Mouse (Mus musculus): ENCODE results near the gene Aldh1l1. TPM values are rescaled to one million over a fixed set of nuclear protein-coding genes. Genes with fewer than 3 reads are reported as not detected.
A peak's percentile ranks its signal among the peaks of the same experiment; 100 is the strongest.

Aldh1l1 gene
- polyA plus RNA-seq, 1 experiment = 253 TPM

DNA sequence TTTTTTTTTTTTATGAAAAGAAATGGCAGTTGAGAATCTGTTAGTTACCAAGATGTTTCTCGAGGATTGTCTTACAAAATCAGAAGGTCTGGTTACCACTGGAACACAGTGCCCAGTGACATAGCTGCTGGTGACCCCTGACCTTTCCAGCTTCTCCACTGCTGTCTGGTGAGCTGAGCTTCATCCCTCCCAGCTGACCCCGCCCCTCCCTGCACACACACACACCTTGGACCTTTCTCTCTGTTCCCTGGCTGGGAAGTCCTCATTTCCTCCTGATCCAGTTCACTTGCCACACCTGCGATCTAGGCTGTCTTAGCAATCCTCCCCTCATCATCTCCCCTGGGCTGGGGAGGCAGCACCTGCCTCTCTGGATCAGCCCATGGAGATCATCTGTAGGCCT lies 60.0 kb downstream of the Aldh1l1 start:
- Histone ChIP-seq H3K4me1 (ENCODE audit: control insufficient read depth, insufficient read depth, low read length) (peaks cover 32% of the 10 kb centered on the region), H3K27ac (ENCODE audit: insufficient read depth, low read depth, low read length) (peak overlapping the region; percentile 75), H3K4me3 (ENCODE audit: insufficient read depth, low read depth, low read length) (no peak overlapping the region), H3K36me3 (ENCODE audit: control insufficient read depth, insufficient read depth, low read length) (no peaks in the 10 kb centered on the region), H3K27me3 (replicated peaks; ENCODE audit: control insufficient read depth, insufficient read depth, low read length) (no peaks in the 10 kb centered on the region)
- DNase-seq = peak; percentile 71
- TF ChIP-seq CTCF (conservative IDR thresholded peaks at IDR 0.05; ENCODE audit: insufficient read depth, insufficient read length, low read depth, low read length) (no peak), POLR2A (IDR thresholded peaks at IDR 0.05; ENCODE audit: low read depth, low read length) (no peak)
- WGBS = 50% methylated on average over 3 of the region's 3 CpGs

- peak; percentile 89 for DNase-seq
- TF ChIP-seq POLR2A (IDR thresholded peaks at IDR 0.05; ENCODE audit: low read depth, low read length) = no peak
- no peak for TF ChIP-seq CTCF (conservative IDR thresholded peaks at IDR 0.05; ENCODE audit: insufficient read depth, insufficient read length, low read depth, low read length)
- no peaks in the 10 kb centered on the region for H3K36me3 ChIP-seq (ENCODE audit: control insufficient read depth, insufficient read depth, low read length)
- H3K27me3 ChIP-seq (replicated peaks; ENCODE audit: control insufficient read depth, insufficient read depth, low read length) = no peaks in the 10 kb centered on the region
- H3K4me1 ChIP-seq (ENCODE audit: control insufficient read depth, insufficient read depth, low read length) = peaks cover 34% of the 10 kb centered on the region
- no peak overlapping the region for H3K4me3 ChIP-seq (ENCODE audit: insufficient read depth, low read depth, low read length)
- 32% methylated on average over 3 of the region's 3 CpGs for WGBS
- H3K27ac ChIP-seq (ENCODE audit: insufficient read depth, low read depth, low read length) = peak overlapping the region; percentile 75
Measured at GRCm38 (mm10) chr6:90547041-90547440, 60.8 kb downstream of the Aldh1l1 start.

- WGBS = 15% methylated on average over 25 of the region's 25 CpGs
- H3K4me1 ChIP-seq (ENCODE audit: control insufficient read depth, insufficient read depth, low read length) = peaks cover 37% of the 10 kb centered on the region
- TF ChIP-seq POLR2A (IDR thresholded peaks at IDR 0.05; ENCODE audit: low read depth, low read length) (peak; percentile 85), CTCF (conservative IDR thresholded peaks at IDR 0.05; ENCODE audit: insufficient read depth, insufficient read length, low read depth, low read length) (no peak)
- no peaks in the 10 kb centered on the region for H3K36me3 ChIP-seq (ENCODE audit: control insufficient read depth, insufficient read depth, low read length)
- H3K27ac ChIP-seq (ENCODE audit: insufficient read depth, low read depth, low read length) = peak overlapping the region; percentile 98
- peak overlapping the region; percentile 74 for H3K4me3 ChIP-seq (ENCODE audit: insufficient read depth, low read depth, low read length)
- peak; percentile 95 for DNase-seq
- no peaks in the 10 kb centered on the region for H3K27me3 ChIP-seq (replicated peaks; ENCODE audit: control insufficient read depth, insufficient read depth, low read length)
Measured at GRCm38 (mm10) chr6:90550161-90550912, 64.1 kb downstream of the Aldh1l1 start.

DNA sequence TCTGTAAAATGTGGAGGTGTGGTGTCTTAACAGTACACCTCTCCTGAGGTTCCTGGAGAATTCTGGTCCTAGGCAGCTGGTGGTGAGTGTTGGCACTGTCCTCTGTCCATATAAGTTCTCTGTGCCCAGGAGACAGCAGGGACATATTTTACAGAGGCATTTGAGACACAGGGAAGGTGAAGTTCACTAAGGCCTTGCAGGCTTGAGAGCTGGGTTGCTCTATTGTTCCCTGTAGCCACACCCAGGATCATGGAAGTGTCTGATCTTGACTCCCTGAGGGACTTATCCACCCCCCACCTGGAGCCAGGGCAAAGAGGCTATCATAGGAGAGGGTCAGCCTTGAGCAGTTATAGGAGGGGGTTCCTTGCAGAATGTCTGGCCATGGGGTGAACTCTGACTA lies 65.0 kb downstream of the Aldh1l1 start:
- peaks cover 39% of the 10 kb centered on the region for H3K4me1 ChIP-seq (ENCODE audit: control insufficient read depth, insufficient read depth, low read length)
- peak; percentile 28 for DNase-seq
- no peaks in the 10 kb centered on the region for H3K36me3 ChIP-seq (ENCODE audit: control insufficient read depth, insufficient read depth, low read length)

GRCm38 (mm10) chr6:90553197-90553596 lies 67.0 kb downstream of the Aldh1l1 start:
- Histone ChIP-seq H3K4me3 (ENCODE audit: insufficient read depth, low read depth, low read length) (no peak overlapping the region), H3K27ac (ENCODE audit: insufficient read depth, low read depth, low read length) (peak overlapping the region; percentile 80; the same call in 1 of the 2 replicates)
- TF ChIP-seq CTCF (conservative IDR thresholded peaks at IDR 0.05; ENCODE audit: insufficient read depth, insufficient read length, low read depth, low read length) = no peak
- no peak for TF ChIP-seq POLR2A (IDR thresholded peaks at IDR 0.05; ENCODE audit: low read depth, low read length)

More for the DNA sequence above, 65.0 kb downstream of the Aldh1l1 start:
- TF ChIP-seq CTCF (conservative IDR thresholded peaks at IDR 0.05; ENCODE audit: insufficient read depth, insufficient read length, low read depth, low read length) = no peak
- TF ChIP-seq POLR2A (IDR thresholded peaks at IDR 0.05; ENCODE audit: low read depth, low read length) = no peak
- H3K27ac ChIP-seq (ENCODE audit: insufficient read depth, low read depth, low read length) = peak overlapping the region; percentile 97
- peak overlapping the region; percentile 74 for H3K4me3 ChIP-seq (ENCODE audit: insufficient read depth, low read depth, low read length)
- H3K27me3 ChIP-seq (replicated peaks; ENCODE audit: control insufficient read depth, insufficient read depth, low read length) = no peaks in the 10 kb centered on the region

GRCm38 (mm10) chr6:90553682-90554081 lies 67.5 kb downstream of the Aldh1l1 start:
- H3K4me1 ChIP-seq (ENCODE audit: control insufficient read depth, insufficient read depth, low read length) = peaks cover 36% of the 10 kb centered on the region
- DNase-seq = peak; percentile 67
- TF ChIP-seq POLR2A (IDR thresholded peaks at IDR 0.05; ENCODE audit: low read depth, low read length) = no peak
- TF ChIP-seq CTCF (conservative IDR thresholded peaks at IDR 0.05; ENCODE audit: insufficient read depth, insufficient read length, low read depth, low read length) = no peak
- H3K36me3 ChIP-seq (ENCODE audit: control insufficient read depth, insufficient read depth, low read length) = no peaks in the 10 kb centered on the region; the same call in 1 of the 2 replicates
- peak overlapping the region; percentile 1; the same call in 1 of the 2 replicates for H3K27ac ChIP-seq (ENCODE audit: insufficient read depth, low read depth, low read length)
- 51% methylated on average over 5 of the region's 5 CpGs for WGBS
- H3K4me3 ChIP-seq (ENCODE audit: insufficient read depth, low read depth, low read length) = no peak overlapping the region
- no peaks in the 10 kb centered on the region for H3K27me3 ChIP-seq (replicated peaks; ENCODE audit: control insufficient read depth, insufficient read depth, low read length)

More at GRCm38 (mm10) chr6:90553197-90553596, 67.0 kb downstream of the Aldh1l1 start:
- no peak for DNase-seq
- H3K36me3 ChIP-seq (ENCODE audit: control insufficient read depth, insufficient read depth, low read length) = no peaks in the 10 kb centered on the region
- H3K27me3 ChIP-seq (replicated peaks; ENCODE audit: control insufficient read depth, insufficient read depth, low read length) = no peaks in the 10 kb centered on the region
- H3K4me1 ChIP-seq (ENCODE audit: control insufficient read depth, insufficient read depth, low read length) = peaks cover 36% of the 10 kb centered on the region

DNA sequence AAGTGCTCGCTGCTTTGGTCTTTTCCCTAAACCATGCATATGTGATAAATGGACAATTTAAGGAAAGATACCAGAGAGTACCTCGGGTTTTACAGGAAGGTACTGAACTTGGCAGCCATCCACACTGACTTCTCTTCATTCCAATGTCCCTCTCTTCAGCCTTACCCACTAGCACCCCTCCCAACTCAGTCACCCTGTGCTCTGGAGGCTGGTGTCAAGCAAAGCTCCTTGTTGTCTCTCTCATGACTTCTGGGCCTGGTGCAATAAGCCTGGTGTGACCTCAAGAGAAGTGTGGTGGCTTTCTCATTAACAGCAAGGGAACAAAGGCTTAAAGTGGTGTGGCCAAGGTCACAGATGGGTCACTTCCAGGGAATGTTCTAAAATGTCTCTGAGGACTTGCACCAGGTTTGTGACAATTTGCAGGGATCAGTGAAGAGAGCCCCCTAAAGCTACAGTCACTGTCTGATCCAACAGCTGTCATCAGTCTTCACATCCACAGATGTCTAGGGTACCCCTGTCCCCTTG lies 70.4 kb downstream of the Aldh1l1 start:
- Histone ChIP-seq H3K36me3 (ENCODE audit: control insufficient read depth, insufficient read depth, low read length) (peaks cover 5% of the 10 kb centered on the region; the same call in 1 of the 2 replicates), H3K4me3 (ENCODE audit: insufficient read depth, low read depth, low read length) (no peak overlapping the region), H3K27me3 (replicated peaks; ENCODE audit: control insufficient read depth, insufficient read depth, low read length) (no peaks in the 10 kb centered on the region), H3K27ac (ENCODE audit: insufficient read depth, low read depth, low read length) (peak overlapping the region; percentile 54; the same call in 1 of the 2 replicates), H3K4me1 (ENCODE audit: control insufficient read depth, insufficient read depth, low read length) (peaks cover 26% of the 10 kb centered on the region)
- TF ChIP-seq CTCF (conservative IDR thresholded peaks at IDR 0.05; ENCODE audit: insufficient read depth, insufficient read length, low read depth, low read length) (no peak), POLR2A (IDR thresholded peaks at IDR 0.05; ENCODE audit: low read depth, low read length) (no peak)
- 32% methylated on average over 2 of the region's 2 CpGs for WGBS
- peak; percentile 41 for DNase-seq

Measured in kidney, adult 2 months (tissue).